Mouse (Mus musculus): Measurements from ENCODE around the gene Coq8b. TPM values are rescaled to one million over a fixed set of nuclear protein-coding genes. Genes with fewer than 3 reads are reported as not detected.
"Not testable (repeated sequence)": the region's sequence is repeated elsewhere in the genome, so short reads cannot be mapped to it uniquely, and the experiment has no call there.

Gene Coq8b
- polyA plus RNA-seq, 1 experiment from 2014 or later, result 27.2 TPM

GRCm38 (mm10) chr7:27238568-27238967, 5.7 kb downstream of the Coq8b start:
- H3K27me3 ChIP-seq (replicated peaks; ENCODE audit: control insufficient read depth, insufficient read depth, low read length), result no peaks in the 10 kb centered on the region
- H3K9ac ChIP-seq (replicated peaks; ENCODE audit: low read depth, low read length), result no peak overlapping the region
- no peak overlapping the region for H3K27ac ChIP-seq (ENCODE audit: low read length)
- H3K4me2 ChIP-seq (ENCODE audit: low read length), result no peak overlapping the region
- ATAC-seq, result no peak
- no peaks in the 10 kb centered on the region for H3K9me3 ChIP-seq (ENCODE audit: control insufficient read depth, low read length)
- 93% methylated on average over 5 of the region's 5 CpGs for WGBS
- no peak overlapping the region for H3K4me3 ChIP-seq (replicated peaks; ENCODE audit: low read length)
- peaks cover 8% of the 10 kb centered on the region; the same call in 1 of the 2 replicates for H3K36me3 ChIP-seq (ENCODE audit: control insufficient read depth, insufficient read depth)
- peaks cover 8% of the 10 kb centered on the region for H3K4me1 ChIP-seq (replicated peaks; ENCODE audit: control insufficient read depth, insufficient read depth, low read length)

- H3K27me3 ChIP-seq (replicated peaks; ENCODE audit: control insufficient read depth, insufficient read depth, low read length), result no peaks in the 10 kb centered on the region
- no peak overlapping the region for H3K9ac ChIP-seq (replicated peaks; ENCODE audit: low read depth, low read length)
- ATAC-seq, result no peak
- WGBS, result 82% methylated on average over 8 of the region's 8 CpGs
- H3K4me1 ChIP-seq (replicated peaks; ENCODE audit: control insufficient read depth, insufficient read depth, low read length), result no peaks in the 10 kb centered on the region
- no peaks in the 10 kb centered on the region for H3K9me3 ChIP-seq (ENCODE audit: control insufficient read depth, low read length)
- no peak overlapping the region for H3K4me2 ChIP-seq (ENCODE audit: low read length)
- no peak overlapping the region for H3K27ac ChIP-seq (ENCODE audit: low read length)
- H3K36me3 ChIP-seq (ENCODE audit: control insufficient read depth, insufficient read depth), result peaks cover 19% of the 10 kb centered on the region
- H3K4me3 ChIP-seq (replicated peaks; ENCODE audit: low read length), result no peak overlapping the region
Measured at GRCm38 (mm10) chr7:27243211-27243610, 10.4 kb downstream of the Coq8b start.

DNA sequence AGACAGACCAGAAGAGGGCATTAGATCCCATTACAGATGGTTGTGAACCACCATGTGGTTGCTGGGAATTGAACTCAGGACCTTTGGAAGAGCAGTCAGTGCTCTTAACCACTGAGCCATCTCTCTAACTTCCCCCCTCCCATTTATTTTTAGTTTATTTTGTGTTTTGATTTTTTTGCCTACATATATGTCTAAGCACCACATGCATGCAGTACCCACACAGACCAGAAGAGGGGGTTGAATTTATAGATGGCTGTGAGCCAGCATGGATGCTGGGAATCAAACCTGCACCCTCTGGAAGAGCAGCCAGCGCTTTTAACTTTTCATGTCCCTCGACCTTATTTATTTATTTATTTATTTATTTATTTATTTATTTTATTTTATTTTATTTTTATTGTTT, 11.3 kb downstream of the Coq8b start:
- not testable (repeated sequence) for ATAC-seq; H3K27me3 ChIP-seq (replicated peaks; ENCODE audit: control insufficient read depth, insufficient read depth, low read length); H3K4me2 ChIP-seq (ENCODE audit: low read length); H3K9ac ChIP-seq (replicated peaks; ENCODE audit: low read depth, low read length); H3K4me1 ChIP-seq (replicated peaks; ENCODE audit: control insufficient read depth, insufficient read depth, low read length); H3K4me3 ChIP-seq (replicated peaks; ENCODE audit: low read length); H3K27ac ChIP-seq (ENCODE audit: low read length); H3K9me3 ChIP-seq (ENCODE audit: control insufficient read depth, low read length)
- 77% methylated on average over 2 of the region's 2 CpGs for WGBS
- peaks cover 19% of the 10 kb centered on the region for H3K36me3 ChIP-seq (ENCODE audit: control insufficient read depth, insufficient read depth)

DNA sequence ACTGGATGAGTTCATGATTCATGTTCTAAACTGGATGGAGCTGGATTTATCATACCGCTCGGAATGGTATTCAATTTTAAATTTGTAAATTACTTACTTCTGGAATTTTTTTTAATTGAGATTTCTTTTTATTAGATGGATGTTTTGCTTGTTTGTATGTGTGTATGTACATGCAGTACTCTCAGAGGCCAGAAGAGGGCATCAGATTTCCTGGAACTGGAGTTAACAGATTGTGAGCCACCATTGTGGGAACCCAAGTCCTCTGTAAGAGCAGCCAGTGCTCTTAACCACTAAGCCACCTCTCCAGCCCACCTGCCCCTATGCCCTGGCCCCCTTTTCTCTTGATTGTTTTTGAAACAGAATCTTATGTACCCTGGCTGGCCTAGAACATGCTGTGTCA, 16.3 kb downstream of the Coq8b start:
- no peak for ATAC-seq
- Histone ChIP-seq H3K36me3 (ENCODE audit: control insufficient read depth, insufficient read depth) (peaks cover 16% of the 10 kb centered on the region), H3K9ac (replicated peaks; ENCODE audit: low read depth, low read length) (no peak overlapping the region), H3K27ac (ENCODE audit: low read length) (no peak overlapping the region), H3K4me3 (replicated peaks; ENCODE audit: low read length) (no peak overlapping the region), H3K4me2 (ENCODE audit: low read length) (no peak overlapping the region), H3K9me3 (ENCODE audit: control insufficient read depth, low read length) (no peaks in the 10 kb centered on the region), H3K4me1 (replicated peaks; ENCODE audit: control insufficient read depth, insufficient read depth, low read length) (no peaks in the 10 kb centered on the region), H3K27me3 (replicated peaks; ENCODE audit: control insufficient read depth, insufficient read depth, low read length) (no peaks in the 10 kb centered on the region)
- WGBS, result 91% methylated on average over 2 of the region's 2 CpGs

DNA sequence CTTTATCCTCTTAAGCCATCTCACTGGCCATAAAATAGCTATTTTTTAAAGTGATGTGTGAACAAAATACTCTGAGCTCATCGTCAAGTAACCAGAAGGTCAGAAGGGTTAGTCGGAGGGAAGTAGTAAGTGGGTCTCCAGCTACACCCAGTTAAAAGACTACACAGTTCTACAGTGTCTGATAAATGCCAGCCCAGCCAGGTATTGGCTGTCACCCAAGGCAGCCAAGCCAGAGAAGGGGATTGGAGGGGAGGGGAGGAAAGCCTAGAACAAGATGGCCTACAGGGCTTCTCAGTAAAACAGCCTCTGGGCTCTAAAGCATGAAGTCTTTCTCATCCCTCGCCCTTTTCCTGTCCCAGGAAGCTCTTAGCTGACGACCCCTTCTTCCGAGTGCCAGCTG, 17.1 kb downstream of the Coq8b start:
- H3K9me3 ChIP-seq (ENCODE audit: control insufficient read depth, low read length), result no peaks in the 10 kb centered on the region
- no peak overlapping the region for H3K27ac ChIP-seq (ENCODE audit: low read length)
- peaks cover 15% of the 10 kb centered on the region for H3K36me3 ChIP-seq (ENCODE audit: control insufficient read depth, insufficient read depth)
- no peak overlapping the region for H3K4me3 ChIP-seq (replicated peaks; ENCODE audit: low read length)
- no peak overlapping the region for H3K4me2 ChIP-seq (ENCODE audit: low read length)
- 82% methylated on average over 5 of the region's 5 CpGs for WGBS
- 0 out of 2 replicates have a peak overlapping the region, but pooled peaks have one; percentile 11 for H3K9ac ChIP-seq (replicated peaks; ENCODE audit: low read depth, low read length)
- H3K4me1 ChIP-seq (replicated peaks; ENCODE audit: control insufficient read depth, insufficient read depth, low read length), result no peaks in the 10 kb centered on the region
- ATAC-seq, result no peak
- no peaks in the 10 kb centered on the region for H3K27me3 ChIP-seq (replicated peaks; ENCODE audit: control insufficient read depth, insufficient read depth, low read length)

DNA sequence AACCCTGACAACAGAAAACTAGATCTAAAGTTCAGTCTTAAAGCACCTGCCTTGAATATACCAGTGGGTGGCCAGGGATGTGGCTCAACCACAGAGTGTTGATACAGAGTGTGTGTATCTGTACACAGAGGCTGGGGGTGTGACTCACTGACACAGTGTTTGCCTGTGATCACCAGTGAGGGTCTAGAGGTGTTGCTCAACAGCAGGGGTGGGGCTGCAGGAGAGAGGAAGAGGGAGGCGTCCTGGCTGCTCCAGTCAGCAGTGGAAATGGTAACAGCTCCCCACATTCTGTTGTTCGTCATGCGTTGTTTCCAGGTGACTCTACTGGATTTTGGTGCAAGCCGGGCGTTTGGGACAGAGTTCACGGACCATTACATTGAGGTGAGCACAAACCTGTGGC, 19.1 kb downstream of the Coq8b start:
- H3K36me3 ChIP-seq (ENCODE audit: control insufficient read depth, insufficient read depth), result peaks cover 6% of the 10 kb centered on the region
- WGBS, result 87% methylated on average over 6 of the region's 6 CpGs
- peaks cover 2% of the 10 kb centered on the region for H3K4me1 ChIP-seq (replicated peaks; ENCODE audit: control insufficient read depth, insufficient read depth, low read length)
- no peak for ATAC-seq
- no peaks in the 10 kb centered on the region for H3K27me3 ChIP-seq (replicated peaks; ENCODE audit: control insufficient read depth, insufficient read depth, low read length)
- H3K4me3 ChIP-seq (replicated peaks; ENCODE audit: low read length), result no peak overlapping the region
- H3K9ac ChIP-seq (replicated peaks; ENCODE audit: low read depth, low read length), result no peak overlapping the region
- H3K27ac ChIP-seq (ENCODE audit: low read length), result no peak overlapping the region
- no peak overlapping the region for H3K4me2 ChIP-seq (ENCODE audit: low read length)
- no peaks in the 10 kb centered on the region for H3K9me3 ChIP-seq (ENCODE audit: control insufficient read depth, low read length)

DNA sequence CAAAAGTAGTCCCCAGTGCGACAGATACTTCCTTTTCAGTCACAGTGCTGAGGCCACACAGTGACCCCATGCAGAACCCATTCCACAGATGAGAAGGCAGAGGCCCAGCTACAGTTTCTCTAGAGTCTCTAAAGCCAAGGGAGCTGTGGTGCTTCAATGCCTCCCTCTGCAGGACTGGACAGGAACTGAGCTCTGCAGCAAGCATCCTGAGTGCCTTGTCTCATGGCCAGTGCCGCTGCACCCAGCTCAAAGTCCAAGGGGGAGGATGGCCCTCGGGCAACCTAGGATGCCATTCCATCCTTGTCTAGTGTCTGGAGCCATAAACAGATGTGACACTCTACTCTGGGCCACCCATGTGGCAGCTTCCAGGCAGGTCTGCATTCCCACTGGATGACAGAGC, 22.9 kb downstream of the Coq8b start:
- 81% methylated on average over 3 of the region's 3 CpGs for WGBS
- ATAC-seq, result no peak
- H3K4me3 ChIP-seq (replicated peaks; ENCODE audit: low read length), result no peak overlapping the region
- no peak overlapping the region for H3K9ac ChIP-seq (replicated peaks; ENCODE audit: low read depth, low read length)
- no peaks in the 10 kb centered on the region for H3K27me3 ChIP-seq (replicated peaks; ENCODE audit: control insufficient read depth, insufficient read depth, low read length)
- H3K36me3 ChIP-seq (ENCODE audit: control insufficient read depth, insufficient read depth), result peaks cover 5% of the 10 kb centered on the region
- peaks cover 26% of the 10 kb centered on the region for H3K4me1 ChIP-seq (replicated peaks; ENCODE audit: control insufficient read depth, insufficient read depth, low read length)
- H3K27ac ChIP-seq (ENCODE audit: low read length), result no peak overlapping the region
- no peak overlapping the region for H3K4me2 ChIP-seq (ENCODE audit: low read length)
- no peaks in the 10 kb centered on the region for H3K9me3 ChIP-seq (ENCODE audit: control insufficient read depth, low read length)

- WGBS, result 5% methylated on average over 26 of the region's 27 CpGs
- Histone ChIP-seq H3K27ac (ENCODE audit: low read length) (peak overlapping the region; percentile 94), H3K36me3 (ENCODE audit: control insufficient read depth, insufficient read depth) (peaks cover 6% of the 10 kb centered on the region), H3K27me3 (replicated peaks; ENCODE audit: control insufficient read depth, insufficient read depth, low read length) (no peaks in the 10 kb centered on the region), H3K4me2 (ENCODE audit: low read length) (peak overlapping the region; percentile 84), H3K4me1 (replicated peaks; ENCODE audit: control insufficient read depth, insufficient read depth, low read length) (peaks cover 40% of the 10 kb centered on the region), H3K4me3 (replicated peaks; ENCODE audit: low read length) (peak overlapping the region; percentile 16), H3K9me3 (ENCODE audit: control insufficient read depth, low read length) (no peaks in the 10 kb centered on the region), H3K9ac (replicated peaks; ENCODE audit: low read depth, low read length) (0 out of 2 replicates have a peak overlapping the region, but pooled peaks have one; percentile 15)
- ATAC-seq, result peak; percentile 41
Measured at GRCm38 (mm10) chr7:27257046-27257851, 24.4 kb downstream of the Coq8b start.

DNA sequence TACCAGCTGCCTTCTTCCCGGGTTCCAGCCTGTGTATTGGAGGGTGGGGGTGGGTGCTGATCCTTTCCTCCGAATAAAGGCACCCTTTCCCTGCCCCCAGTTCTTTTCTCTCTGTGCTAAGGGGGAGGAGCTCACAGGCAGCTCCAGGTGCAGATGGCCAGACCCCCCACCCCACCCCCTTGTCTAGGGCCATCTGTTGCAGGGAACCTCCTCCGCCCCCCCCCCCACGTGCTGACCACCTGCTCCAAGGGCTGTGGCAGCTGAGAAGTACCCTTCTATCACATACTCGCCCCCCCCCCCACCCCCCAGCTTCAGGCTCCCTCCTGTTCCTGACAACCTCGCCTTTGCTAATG, 25.0 kb downstream of the Coq8b start:
- Histone ChIP-seq H3K4me3 (replicated peaks; ENCODE audit: low read length) (peak overlapping the region; percentile 60), H3K27ac (ENCODE audit: low read length) (peak overlapping the region; percentile 94), H3K4me1 (replicated peaks; ENCODE audit: control insufficient read depth, insufficient read depth, low read length) (peaks cover 40% of the 10 kb centered on the region), H3K4me2 (ENCODE audit: low read length) (peak overlapping the region; percentile 84), H3K36me3 (ENCODE audit: control insufficient read depth, insufficient read depth) (peaks cover 7% of the 10 kb centered on the region), H3K9me3 (ENCODE audit: control insufficient read depth, low read length) (no peaks in the 10 kb centered on the region), H3K9ac (replicated peaks; ENCODE audit: low read depth, low read length) (no peak overlapping the region), H3K27me3 (replicated peaks; ENCODE audit: control insufficient read depth, insufficient read depth, low read length) (no peaks in the 10 kb centered on the region)
- WGBS, result 0% methylated on average over 5 of the region's 6 CpGs
- peak; percentile 29 for ATAC-seq
